Mouse (Mus musculus) E14TG2a.4 (cell line): ENCODE measurements around the gene Ccdc91.

Source experiments
- H3K27me3 ChIP-seq: 2 replicates; pipeline ENCODE4 v1.6.1; 2014; ENCODE audit warnings: low read length, control low read depth; ENCODE audit not compliant: insufficient read depth
- H3K36me3 ChIP-seq: 2 replicates; pipeline ENCODE4 v1.6.1; 2014; ENCODE audit warnings: low read length, control low read depth; ENCODE audit not compliant: insufficient read depth
- H3K4me1 ChIP-seq: replicated peaks from 2 replicates; pipeline ENCODE4 v1.6.1; 2014; ENCODE audit warnings: low read depth, low read length, control low read depth
- H3K4me3 ChIP-seq: replicated peaks from 2 replicates; pipeline ENCODE4 v1.5.1; 2014; ENCODE audit warnings: mild to moderate bottlenecking, low read length
- H3K9me3 ChIP-seq: 2 replicates; pipeline ENCODE4 v1.6.1; 2014; ENCODE audit warnings: low read length, control low read depth
- CTCF ChIP-seq: conservative IDR thresholded peaks from 2 replicates; pipeline ENCODE4 v1.5.1; 2014; ENCODE audit warnings: low read length
- NANOG ChIP-seq: IDR thresholded peaks from 2 replicates; pipeline ENCODE4 v1.6.1; 2014; ENCODE audit warnings: borderline replicate concordance, low read length, mixed read lengths
- POU5F1 ChIP-seq: IDR thresholded peaks from 2 replicates; pipeline ENCODE4 v1.6.1; 2014; ENCODE audit warnings: low read length, borderline replicate concordance

Ccdc91 gene

GRCm38 (mm10) chr6:147475727-147476613, at the start of gene Ccdc91:
Gene Ccdc91, plus strand, starts transcription at chr6:147475828.
- TF ChIP-seq NANOG = no peak
- no peak for TF ChIP-seq CTCF
- no peak for TF ChIP-seq POU5F1
- Histone ChIP-seq H3K36me3 (no peaks in the 10 kb centered on the region), H3K9me3 (no peaks in the 10 kb centered on the region), H3K27me3 (no peaks in the 10 kb centered on the region), H3K4me1 (peaks cover 4% of the 10 kb centered on the region), H3K4me3 (peak within 1 kb of the TSS; percentile 84)

- Histone ChIP-seq H3K36me3 (no peaks in the 10 kb centered on the region), H3K4me3 (no peak overlapping the region), H3K27me3 (no peaks in the 10 kb centered on the region), H3K4me1 (no peaks in the 10 kb centered on the region), H3K9me3 (0 out of 2 replicates have a peak, but pooled peaks cover 6% of the 10 kb centered on the region)
- TF ChIP-seq CTCF = no peak
- no peak for TF ChIP-seq POU5F1
- TF ChIP-seq NANOG = no peak
Observed at GRCm38 (mm10) chr6:147426927-147427487, 48.6 kb upstream of the Ccdc91 start.

- Histone ChIP-seq H3K4me1 (no peaks in the 10 kb centered on the region), H3K9me3 (peaks cover 13% of the 10 kb centered on the region), H3K36me3 (no peaks in the 10 kb centered on the region), H3K27me3 (no peaks in the 10 kb centered on the region), H3K4me3 (no peak overlapping the region)
- no peak for TF ChIP-seq NANOG
- TF ChIP-seq POU5F1 = no peak
- TF ChIP-seq CTCF = no peak
Observed at GRCm38 (mm10) chr6:147455775-147456174, 19.9 kb upstream of the Ccdc91 start.

GRCm38 (mm10) chr6:147458637-147459301, 16.9 kb upstream of the Ccdc91 start:
- H3K36me3 ChIP-seq = no peaks in the 10 kb centered on the region
- H3K9me3 ChIP-seq = no peaks in the 10 kb centered on the region
- no peak overlapping the region for H3K4me3 ChIP-seq
- TF ChIP-seq POU5F1 = no peak
- no peak for TF ChIP-seq CTCF
- TF ChIP-seq NANOG = no peak
- H3K27me3 ChIP-seq = no peaks in the 10 kb centered on the region
- H3K4me1 ChIP-seq = no peaks in the 10 kb centered on the region

- Histone ChIP-seq H3K36me3 (no peaks in the 10 kb centered on the region), H3K4me1 (no peaks in the 10 kb centered on the region; the same call in 1 of the 2 replicates), H3K9me3 (no peaks in the 10 kb centered on the region), H3K27me3 (no peaks in the 10 kb centered on the region), H3K4me3 (no peak overlapping the region)
- TF ChIP-seq NANOG (no peak), POU5F1 (no peak), CTCF (no peak)
Observed at GRCm38 (mm10) chr6:147470016-147470415, 5.6 kb upstream of the Ccdc91 start.

- H3K9me3 ChIP-seq = no peaks in the 10 kb centered on the region
- H3K27me3 ChIP-seq = no peaks in the 10 kb centered on the region
- no peaks in the 10 kb centered on the region for H3K36me3 ChIP-seq
- H3K4me3 ChIP-seq = no peak overlapping the region
- H3K4me1 ChIP-seq = peaks cover 4% of the 10 kb centered on the region
- TF ChIP-seq NANOG (no peak), POU5F1 (no peak), CTCF (no peak)
Observed at GRCm38 (mm10) chr6:147481141-147481540, 5.5 kb downstream of the Ccdc91 start.

GRCm38 (mm10) chr6:147490120-147490519, 14.5 kb downstream of the Ccdc91 start:
- TF ChIP-seq POU5F1 (no peak), NANOG (no peak), CTCF (no peak)
- Histone ChIP-seq H3K36me3 (peaks cover 10% of the 10 kb centered on the region), H3K27me3 (no peaks in the 10 kb centered on the region), H3K4me1 (no peaks in the 10 kb centered on the region), H3K9me3 (no peaks in the 10 kb centered on the region), H3K4me3 (no peak overlapping the region)

GRCm38 (mm10) chr6:147492551-147492950, 16.9 kb downstream of the Ccdc91 start:
- TF ChIP-seq NANOG (no peak), CTCF (no peak), POU5F1 (no peak)
- Histone ChIP-seq H3K4me3 (no peak overlapping the region), H3K27me3 (no peaks in the 10 kb centered on the region), H3K9me3 (no peaks in the 10 kb centered on the region), H3K4me1 (no peaks in the 10 kb centered on the region), H3K36me3 (peaks cover 10% of the 10 kb centered on the region)
